Mouse (Mus musculus): Measurements from ENCODE around the gene Cxcl12.

The Cxcl12 gene

GRCm38 (mm10) chr6:117168321-117169011, at the start of gene Cxcl12:
TSS of gene Cxcl12 (plus strand) at chr6:117168535.
- DNase-seq (ENCODE audit: low spot score in 2 of 2): peak in 1 of 2 experiments; percentile 43

GRCm38 (mm10) chr6:117122074-117122473, 46.3 kb upstream of the Cxcl12 start:
- DNase-seq (ENCODE audit: low spot score in 2 of 2): no peak

- DNase-seq (ENCODE audit: low spot score in 2 of 2): no peak
Observed at GRCm38 (mm10) chr6:117126356-117126755, 42.0 kb upstream of the Cxcl12 start.

- DNase-seq (ENCODE audit: low spot score in 2 of 2): no peak
Observed at GRCm38 (mm10) chr6:117129443-117129842, 38.9 kb upstream of the Cxcl12 start.

GRCm38 (mm10) chr6:117130680-117131111, 37.6 kb upstream of the Cxcl12 start:
- no peak for DNase-seq (ENCODE audit: low spot score in 2 of 2)

- DNase-seq (ENCODE audit: low spot score in 2 of 2): no peak
Observed at GRCm38 (mm10) chr6:117134526-117134925, 33.8 kb upstream of the Cxcl12 start.

GRCm38 (mm10) chr6:117137735-117138134, 30.6 kb upstream of the Cxcl12 start:
- DNase-seq (ENCODE audit: low spot score in 2 of 2): no peak

- DNase-seq (ENCODE audit: low spot score in 2 of 2): no peak
Observed at GRCm38 (mm10) chr6:117140907-117141306, 27.4 kb upstream of the Cxcl12 start.

GRCm38 (mm10) chr6:117146951-117147350, 21.4 kb upstream of the Cxcl12 start:
- no peak for DNase-seq (ENCODE audit: low spot score in 2 of 2)

- DNase-seq (ENCODE audit: low spot score in 2 of 2): no peak
Observed at GRCm38 (mm10) chr6:117151484-117152149, 16.7 kb upstream of the Cxcl12 start.

- DNase-seq (ENCODE audit: low spot score in 2 of 2): no peak
Observed at GRCm38 (mm10) chr6:117153046-117153445, 15.3 kb upstream of the Cxcl12 start.

GRCm38 (mm10) chr6:117156846-117157245, 11.5 kb upstream of the Cxcl12 start:
- DNase-seq (ENCODE audit: low spot score in 2 of 2): no peak

- no peak for DNase-seq (ENCODE audit: low spot score in 2 of 2)
Observed at GRCm38 (mm10) chr6:117159710-117160690, 8.3 kb upstream of the Cxcl12 start.

GRCm38 (mm10) chr6:117163486-117163885, 4.8 kb upstream of the Cxcl12 start:
- no peak for DNase-seq (ENCODE audit: low spot score in 2 of 2)

- DNase-seq (ENCODE audit: low spot score in 2 of 2): peak; percentile 70 to 85
Observed at GRCm38 (mm10) chr6:117166581-117167425, 1.5 kb upstream of the Cxcl12 start.

- peak in 1 of 2 experiments; percentile 14 for DNase-seq (ENCODE audit: low spot score in 2 of 2)
Observed at GRCm38 (mm10) chr6:117167426-117167730, 957 bp upstream of the Cxcl12 start.

GRCm38 (mm10) chr6:117169051-117169909, 945 bp downstream of the Cxcl12 start:
- DNase-seq (ENCODE audit: low spot score in 2 of 2): no peak

- DNase-seq (ENCODE audit: low spot score in 2 of 2): no peak
Observed at GRCm38 (mm10) chr6:117169910-117170747, 1.8 kb downstream of the Cxcl12 start.

GRCm38 (mm10) chr6:117172358-117172757, 4.0 kb downstream of the Cxcl12 start:
- no peak for DNase-seq (ENCODE audit: low spot score in 2 of 2)
